Mouse (Mus musculus) heart, adult 2 months (tissue): ENCODE data around the gene Phc1. TPM values are rescaled to one million over a fixed set of nuclear protein-coding genes. Genes with fewer than 3 reads are reported as not detected.
"Not testable (repeated sequence)": the region's sequence is repeated elsewhere in the genome, so short reads cannot be mapped to it uniquely, and the experiment has no call there.

Experiments used
- DNase-seq, 2 experiments: peaks; one replicate each; pipeline ENCODE4 v3.0.0; 2021
- H3K27ac ChIP-seq: fragments of 200-600 bp; 2 replicates; pipeline ENCODE4 v1.8.1; 2022
- H3K27me3 ChIP-seq: fragments of 200-500 bp; 2 replicates; pipeline ENCODE4 v1.6.1; 2012; ENCODE audit warnings: mild to moderate bottlenecking, low read length, inconsistent platforms, mixed read lengths; ENCODE audit not compliant: control insufficient read depth, insufficient read depth
- H3K36me3 ChIP-seq: fragments of 200-500 bp; 2 replicates; pipeline ENCODE4 v1.6.1; 2012; ENCODE audit warnings: low read length, inconsistent platforms; ENCODE audit not compliant: control insufficient read depth, insufficient read depth
- H3K4me1 ChIP-seq: fragments of 200-500 bp; 2 replicates; pipeline ENCODE4 v1.6.1; 2011; ENCODE audit warnings: low read length; ENCODE audit not compliant: control insufficient read depth, insufficient read depth
- H3K4me3 ChIP-seq: fragments of 200-600 bp; 2 replicates; pipeline ENCODE4 v1.8.1; 2022
- H3K79me2 ChIP-seq: fragments of 200-500 bp; replicated peaks from 2 replicates; pipeline ENCODE4 v1.6.1; 2012; ENCODE audit warnings: mild to moderate bottlenecking, inconsistent platforms, low read length, moderate library complexity, mixed read lengths; ENCODE audit not compliant: control insufficient read depth, insufficient read depth
- H3K9ac ChIP-seq: fragments of 200-500 bp; 2 replicates; pipeline ENCODE4 v1.6.1; 2012; ENCODE audit warnings: low read depth, mild to moderate bottlenecking, control low read depth, inconsistent platforms, low read length, mixed read lengths
- CTCF ChIP-seq: fragments of 200-600 bp; IDR thresholded peaks from 2 replicates; pipeline ENCODE4 v1.8.1; 2022; ENCODE audit warnings: antibody characterized with exemption, mild to moderate bottlenecking, moderate library complexity
- EP300 ChIP-seq: fragments of 200-500 bp; IDR thresholded peaks from 2 replicates; pipeline ENCODE4 v1.6.1; 2011; ENCODE audit warnings: low read depth, low read length, control low read depth; ENCODE audit not compliant: insufficient read depth
- POLR2A ChIP-seq: fragments of 200-500 bp; IDR thresholded peaks from 2 replicates; pipeline ENCODE4 v1.6.1; 2011; ENCODE audit warnings: mild to moderate bottlenecking, low read depth, low read length, control low read depth; ENCODE audit not compliant: insufficient read depth
- WGBS: fragments of 180-500 bp; shearing (Covaris S2); methylation state at CpG from one replicate; pipeline ENCODE4 v1.1.7; 2018; 5-methylcytosine and 5-hydroxymethylcytosine counted together
- intact Hi-C: fragments of 180-260 bp; cut with DNase I; formaldehyde crosslinking; loops from one replicate; pipeline ENCODE4 v1.15.1; 2025
- long read RNA-seq: library from polyadenylated mRNA; stranded (forward); transcript quantifications from one replicate; pipeline ENCODE4 v2.0.0, GENCODE M21; 2021
- polyA plus RNA-seq: library from polyadenylated mRNA; depleted of rRNA; stranded (reverse); fragments of >200 nt; gene quantifications from 2 replicates; pipeline ENCODE4 v1.2.3, GENCODE M21; 2012; rRNA removed
- total RNA-seq, 2 experiments: library from RNA; stranded (reverse); gene quantifications; 2 replicates each; pipeline ENCODE4 v1.2.3; 2021

The Phc1 gene
- total RNA-seq (10 to 100 TPM; 17.3 to 22.2 TPM), polyA plus RNA-seq (11.9 and 13.4 TPM in 2 replicates)
- long read RNA-seq, partial matches to known transcripts = 4 of 7 reads
- long read RNA-seq, other reads (novel, unspliced or antisense) = 1 of 7 reads

- Histone ChIP-seq H3K4me1 (peaks cover 2% of the 10 kb centered on the region; the same call in 1 of the 2 replicates), H3K27ac (peak within 1 kb of the TSS; percentile 80), H3K27me3 (no peaks in the 10 kb centered on the region), H3K4me3 (peak within 1 kb of the TSS; percentile 93), H3K9ac (peak within 1 kb of the TSS; percentile 73), H3K79me2 (no peaks in the 10 kb centered on the region), H3K36me3 (no peaks in the 10 kb centered on the region)
- no peak for DNase-seq
- intact Hi-C loops = no loop called here
- 5% methylated on average over 17 of the region's 17 CpGs for WGBS
- TF ChIP-seq POLR2A (no peak), EP300 (no peak), CTCF (no peak)
These were observed at the start of gene Phc1 for GRCm38 (mm10) chr6:122340349-122341000. Phc1 (minus strand) TSS chr6:122340561.

DNA sequence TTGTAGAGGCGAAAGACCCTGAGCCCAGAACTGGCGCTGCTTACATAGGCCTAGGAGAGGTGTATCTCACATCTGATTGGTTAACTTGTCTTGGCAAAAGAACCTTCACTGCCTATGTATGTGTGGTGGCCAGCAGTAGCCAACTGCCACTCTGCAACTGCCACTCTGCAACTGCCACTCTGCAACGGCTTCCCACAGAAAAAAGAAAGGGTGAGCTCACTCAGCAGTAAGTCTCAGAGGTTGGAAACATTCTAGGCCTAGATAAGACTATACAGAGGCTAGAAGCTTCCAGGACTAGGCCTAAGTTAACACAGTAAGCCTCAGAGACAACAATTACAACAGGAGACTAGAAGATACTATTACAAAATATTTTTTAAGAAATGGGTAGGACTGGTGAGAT lies 49.6 kb upstream of the Phc1 start:
- not testable (repeated sequence) for H3K4me3 ChIP-seq, H3K9ac ChIP-seq, H3K79me2 ChIP-seq, H3K27ac ChIP-seq, H3K4me1 ChIP-seq, H3K36me3 ChIP-seq, DNase-seq, H3K27me3 ChIP-seq
- WGBS = 80% methylated on average over 3 of the region's 3 CpGs
- intact Hi-C loops = loop anchor here (5.0 kb wide), 1 partner anchor 53 kb away; no protein-coding TSS in a partner anchor

- H3K79me2 ChIP-seq, DNase-seq, H3K27me3 ChIP-seq, H3K4me3 ChIP-seq, H3K36me3 ChIP-seq, H3K4me1 ChIP-seq, H3K9ac ChIP-seq, intact Hi-C loops, H3K27ac ChIP-seq: not testable (repeated sequence)
- WGBS = 73% methylated on average over 12 of the region's 12 CpGs
These were observed 47.0 kb upstream of the Phc1 start for GRCm38 (mm10) chr6:122387177-122388028.

- WGBS = 61% methylated on average over 5 of the region's 5 CpGs
- TF ChIP-seq POLR2A (no peak), EP300 (no peak)
- H3K9ac ChIP-seq = no peak overlapping the region
- no peak overlapping the region for H3K27ac ChIP-seq
- no peak for DNase-seq
- H3K79me2 ChIP-seq = no peaks in the 10 kb centered on the region
- no peaks in the 10 kb centered on the region for H3K4me1 ChIP-seq
- intact Hi-C loops = no loop called here
- H3K36me3 ChIP-seq = no peaks in the 10 kb centered on the region
- no peak overlapping the region for H3K4me3 ChIP-seq
- peaks cover 1% of the 10 kb centered on the region; the same call in 1 of the 2 replicates for H3K27me3 ChIP-seq
These were observed 45.4 kb upstream of the Phc1 start for GRCm38 (mm10) chr6:122385724-122386123.

DNA sequence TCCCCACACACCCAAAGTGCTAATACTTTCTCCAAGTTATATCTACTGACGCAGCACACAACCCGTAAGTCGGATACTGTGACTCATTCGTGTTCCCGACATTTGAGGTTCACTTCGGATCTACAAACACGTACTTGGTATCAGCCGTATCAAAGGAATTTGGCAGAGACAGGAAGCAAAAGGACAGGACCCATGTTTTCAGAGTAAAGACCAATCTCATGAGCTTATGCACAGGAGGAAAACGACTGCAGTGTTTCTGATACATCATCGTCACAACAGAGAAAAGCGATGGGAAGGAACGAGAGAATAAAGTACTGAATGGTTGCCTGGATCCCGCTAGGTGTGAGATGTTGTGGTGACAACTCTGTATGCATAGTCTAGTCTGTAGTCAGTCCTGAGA lies 44.5 kb upstream of the Phc1 start:
- no peaks in the 10 kb centered on the region for H3K79me2 ChIP-seq
- intact Hi-C loops = no loop called here
- H3K27ac ChIP-seq = no peak overlapping the region
- 51% methylated on average over 13 of the region's 13 CpGs for WGBS
- no peaks in the 10 kb centered on the region for H3K36me3 ChIP-seq
- peaks cover 1% of the 10 kb centered on the region; the same call in 1 of the 2 replicates for H3K27me3 ChIP-seq
- DNase-seq = no peak
- no peak overlapping the region for H3K9ac ChIP-seq
- TF ChIP-seq CTCF = no peak
- TF ChIP-seq EP300 = no peak
- TF ChIP-seq POLR2A = no peak
- no peaks in the 10 kb centered on the region for H3K4me1 ChIP-seq
- no peak overlapping the region for H3K4me3 ChIP-seq

DNA sequence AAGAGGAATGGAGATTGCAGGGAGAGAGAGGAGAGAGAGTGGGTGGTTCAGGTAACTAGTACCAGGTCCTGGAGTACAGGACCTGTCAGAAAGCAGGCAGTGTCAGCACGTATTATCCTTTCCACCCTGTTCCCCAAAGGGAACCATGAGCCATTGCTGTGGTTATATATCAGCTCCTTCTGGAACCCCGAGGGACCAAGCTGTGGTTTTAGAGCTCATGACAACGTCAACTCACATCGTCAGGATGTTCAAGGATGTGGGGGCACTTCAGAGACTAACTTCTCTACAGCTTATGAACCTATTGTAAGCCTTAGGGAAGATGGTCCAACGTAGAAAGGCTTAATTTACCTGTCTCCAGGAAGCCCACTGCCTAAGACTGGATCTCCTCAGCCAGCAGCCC lies 42.9 kb upstream of the Phc1 start:
- no peak overlapping the region for H3K4me3 ChIP-seq
- WGBS = 59% methylated on average over 5 of the region's 5 CpGs
- TF ChIP-seq POLR2A (no peak), CTCF (no peak), EP300 (no peak)
- H3K79me2 ChIP-seq = no peaks in the 10 kb centered on the region
- no peaks in the 10 kb centered on the region for H3K36me3 ChIP-seq
- intact Hi-C loops = no loop called here
- H3K9ac ChIP-seq = no peak overlapping the region
- DNase-seq = no peak
- H3K27me3 ChIP-seq = peaks cover 1% of the 10 kb centered on the region; the same call in 1 of the 2 replicates
- H3K4me1 ChIP-seq = no peaks in the 10 kb centered on the region
- no peak overlapping the region for H3K27ac ChIP-seq
